Mouse (Mus musculus) olfactory bulb, adult 2 months (tissue): Measurements from ENCODE around the gene Prss35.

ENCODE experiments used
- CTCF ChIP-seq: fragments of 200-500 bp; IDR thresholded peaks from 2 replicates; pipeline ENCODE4 v1.5.1; 2012; ENCODE audit warnings: low read depth, mild to moderate bottlenecking, low read length, moderate library complexity; ENCODE audit not compliant: insufficient read depth
- POLR2A ChIP-seq: fragments of 200-500 bp; IDR thresholded peaks from 2 replicates; pipeline ENCODE4 v1.6.1; 2012; ENCODE audit warnings: mild to moderate bottlenecking, low read depth, low read length, moderate library complexity; ENCODE audit not compliant: insufficient read depth

DNA sequence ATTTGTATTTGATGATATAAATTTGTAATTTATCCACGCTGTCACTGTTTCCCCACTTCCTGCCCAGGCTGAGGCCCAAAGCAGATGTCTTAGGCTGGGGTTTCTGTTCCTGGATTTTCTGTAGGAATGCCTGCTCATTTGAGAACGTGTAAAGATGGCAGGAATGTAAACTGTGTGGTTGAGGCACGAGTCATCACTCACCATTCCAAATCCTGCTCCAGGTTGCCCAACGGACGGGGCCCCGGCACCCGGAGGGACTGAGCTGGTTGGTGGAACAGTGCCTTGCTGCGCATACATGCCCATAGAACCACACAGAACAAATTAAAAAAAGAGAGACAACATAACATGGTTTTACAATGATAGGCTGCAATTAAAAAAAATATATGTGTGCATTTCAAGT, 30.5 kb downstream of the Prss35 start:
- no peak for TF ChIP-seq POLR2A
- no peak for TF ChIP-seq CTCF
